Mouse (Mus musculus): ENCODE measurements around the gene Ern2. TPM values are rescaled to one million over a fixed set of nuclear protein-coding genes. Genes with fewer than 3 reads are reported as not detected.

Ern2 gene
- polyA plus RNA-seq (2011; ENCODE audit: insufficient read depth, insufficient read length, low replicate concordance, missing spikeins) = 0.32 TPM in 1 of 2 replicates, not detected in the other

DNA sequence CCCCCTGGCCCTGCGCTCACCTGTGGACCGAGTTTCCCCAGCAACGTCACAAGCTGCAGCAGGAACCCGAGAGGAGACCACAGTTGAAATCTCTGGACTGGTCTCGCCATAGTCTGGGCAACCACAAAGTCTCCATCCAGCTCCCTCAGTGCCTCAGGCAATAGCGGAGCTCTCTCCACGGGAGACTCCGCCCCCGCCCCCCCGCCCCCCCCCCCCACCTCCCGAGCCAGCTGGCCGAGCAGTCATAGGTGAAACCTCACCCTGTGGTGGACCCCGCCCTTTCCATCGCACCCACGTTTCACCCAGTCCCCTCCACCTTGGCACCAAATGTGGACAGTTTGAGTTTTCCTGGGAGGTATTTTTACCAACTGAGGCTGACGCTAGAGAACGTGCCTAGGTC is at the start of gene Ern2:
Gene Ern2, minus strand, starts transcription at position 165 of the 400 bp plus-strand sequence.
- H3K4me1 ChIP-seq (ENCODE audit: control insufficient read depth, insufficient read depth, low read length) = no peaks in the 10 kb centered on the region
- H3K27ac ChIP-seq (ENCODE audit: control insufficient read depth, insufficient read depth, low read depth, low read length, poor library complexity) = no peak within 1 kb of the TSS
- no peak within 1 kb of the TSS for H3K4me3 ChIP-seq (replicated peaks; ENCODE audit: control insufficient read depth, low read depth, low read length)
- TF ChIP-seq CTCF (IDR thresholded peaks at IDR 0.05; ENCODE audit: control insufficient read depth, insufficient read depth, low read length) (no peak), POLR2A (IDR thresholded peaks at IDR 0.05; ENCODE audit: borderline replicate concordance, control insufficient read depth, low read depth, low read length) (no peak)
- WGBS = 15% methylated on average over 17 of the region's 17 CpGs

DNA sequence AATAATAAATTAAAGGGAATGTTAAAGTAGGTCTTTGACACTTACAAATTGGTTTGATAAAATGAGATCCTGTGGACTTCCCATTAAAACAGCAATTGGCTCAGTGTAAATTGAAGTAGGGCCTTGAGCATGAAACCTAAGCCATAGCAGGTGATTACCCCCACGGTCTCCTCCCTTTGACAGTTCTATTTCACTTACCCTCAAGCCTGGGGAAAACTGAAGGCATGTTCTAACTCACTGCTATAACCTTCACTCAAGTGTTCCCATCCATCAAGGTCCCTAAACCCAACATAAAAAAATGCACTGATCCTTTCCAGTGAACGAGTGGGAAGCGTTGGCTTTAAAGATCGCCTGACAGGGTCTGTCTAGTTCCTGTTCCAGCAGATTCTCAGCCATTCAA is 44.9 kb upstream of the Ern2 start:
- TF ChIP-seq POLR2A (IDR thresholded peaks at IDR 0.05; ENCODE audit: borderline replicate concordance, control insufficient read depth, low read depth, low read length) = no peak
- no peak for TF ChIP-seq CTCF (IDR thresholded peaks at IDR 0.05; ENCODE audit: control insufficient read depth, insufficient read depth, low read length)
- Histone ChIP-seq H3K27ac (ENCODE audit: control insufficient read depth, insufficient read depth, low read depth, low read length, poor library complexity) (no peak overlapping the region), H3K4me1 (ENCODE audit: control insufficient read depth, insufficient read depth, low read length) (no peaks in the 10 kb centered on the region), H3K4me3 (replicated peaks; ENCODE audit: control insufficient read depth, low read depth, low read length) (no peak overlapping the region)
- 71% methylated on average over 4 of the region's 4 CpGs for WGBS

DNA sequence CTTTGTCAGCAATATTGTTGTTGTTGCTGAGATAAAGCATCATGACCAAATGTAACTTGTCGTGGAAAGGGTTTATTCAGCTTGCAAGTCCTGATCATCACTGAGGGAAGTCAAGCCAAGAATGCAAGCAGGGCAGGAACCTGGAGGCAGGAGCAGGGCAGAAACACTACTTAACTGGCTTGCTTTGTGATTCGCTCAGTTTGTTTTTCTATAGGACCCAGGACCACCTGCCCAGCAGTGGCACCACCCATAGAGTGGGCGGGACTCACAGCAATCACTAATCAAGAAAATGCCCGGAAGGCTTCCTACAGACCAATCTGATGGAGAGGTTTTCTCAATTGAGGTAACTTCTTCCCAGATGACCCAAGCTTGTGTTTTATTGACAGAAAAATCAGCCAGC is 43.9 kb upstream of the Ern2 start:
- WGBS = 75% methylated on average over 4 of the region's 4 CpGs
- no peak overlapping the region for H3K4me3 ChIP-seq (replicated peaks; ENCODE audit: control insufficient read depth, low read depth, low read length)
- no peaks in the 10 kb centered on the region for H3K4me1 ChIP-seq (ENCODE audit: control insufficient read depth, insufficient read depth, low read length)
- no peak overlapping the region for H3K27ac ChIP-seq (ENCODE audit: control insufficient read depth, insufficient read depth, low read depth, low read length, poor library complexity)
- TF ChIP-seq CTCF (IDR thresholded peaks at IDR 0.05; ENCODE audit: control insufficient read depth, insufficient read depth, low read length) = no peak
- TF ChIP-seq POLR2A (IDR thresholded peaks at IDR 0.05; ENCODE audit: borderline replicate concordance, control insufficient read depth, low read depth, low read length) = no peak

DNA sequence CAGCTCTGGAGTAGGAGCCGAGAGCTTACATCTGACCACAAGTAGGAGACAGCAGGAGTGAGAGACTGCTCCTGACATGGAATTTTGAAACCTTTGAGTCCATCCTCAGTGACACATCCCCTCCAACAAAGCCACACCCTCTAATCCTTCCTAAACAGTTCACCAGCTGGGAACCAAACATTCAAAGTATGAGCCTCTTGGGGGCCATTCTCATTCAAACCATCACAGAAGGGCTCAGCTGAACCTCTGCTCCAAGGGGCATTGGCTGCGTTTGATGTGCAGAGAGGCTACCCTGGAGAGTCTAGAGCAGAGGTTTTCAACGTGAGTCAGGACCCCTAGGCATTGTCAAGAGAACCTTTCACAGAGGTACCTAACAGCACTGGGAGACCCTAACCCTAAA is 43.3 kb upstream of the Ern2 start:
- WGBS = 62% methylated on average over 3 of the region's 3 CpGs
- Histone ChIP-seq H3K27ac (ENCODE audit: control insufficient read depth, insufficient read depth, low read depth, low read length, poor library complexity) (no peak overlapping the region), H3K4me3 (replicated peaks; ENCODE audit: control insufficient read depth, low read depth, low read length) (no peak overlapping the region), H3K4me1 (ENCODE audit: control insufficient read depth, insufficient read depth, low read length) (no peaks in the 10 kb centered on the region)
- TF ChIP-seq CTCF (IDR thresholded peaks at IDR 0.05; ENCODE audit: control insufficient read depth, insufficient read depth, low read length) = no peak
- no peak for TF ChIP-seq POLR2A (IDR thresholded peaks at IDR 0.05; ENCODE audit: borderline replicate concordance, control insufficient read depth, low read depth, low read length)

DNA sequence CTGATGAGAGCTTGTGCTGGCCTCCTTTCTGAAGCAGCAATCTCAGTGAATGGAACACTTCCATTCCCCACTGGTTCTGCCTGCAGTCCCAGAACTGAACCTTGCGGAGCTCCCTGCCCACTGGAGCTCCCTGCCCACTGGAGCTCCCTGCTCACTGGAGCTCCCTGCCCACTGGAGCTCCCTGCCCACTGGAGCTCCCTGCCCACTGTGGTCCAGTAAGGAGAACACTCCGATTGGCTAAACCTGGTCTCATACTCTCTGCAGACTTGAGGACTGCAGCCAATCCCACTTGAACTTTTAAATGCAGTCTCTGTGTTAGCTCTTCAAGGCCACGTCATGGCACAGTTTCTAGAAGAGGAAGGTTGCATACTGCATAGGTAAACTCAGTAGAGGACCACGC is 40.7 kb upstream of the Ern2 start:
- H3K4me1 ChIP-seq (ENCODE audit: control insufficient read depth, insufficient read depth, low read length) = no peaks in the 10 kb centered on the region
- no peak overlapping the region for H3K4me3 ChIP-seq (replicated peaks; ENCODE audit: control insufficient read depth, low read depth, low read length)
- WGBS = 80% methylated on average over 4 of the region's 4 CpGs
- TF ChIP-seq CTCF (IDR thresholded peaks at IDR 0.05; ENCODE audit: control insufficient read depth, insufficient read depth, low read length) (no peak), POLR2A (IDR thresholded peaks at IDR 0.05; ENCODE audit: borderline replicate concordance, control insufficient read depth, low read depth, low read length) (no peak)
- no peak overlapping the region; the same call in 1 of the 2 replicates for H3K27ac ChIP-seq (ENCODE audit: control insufficient read depth, insufficient read depth, low read depth, low read length, poor library complexity)

DNA sequence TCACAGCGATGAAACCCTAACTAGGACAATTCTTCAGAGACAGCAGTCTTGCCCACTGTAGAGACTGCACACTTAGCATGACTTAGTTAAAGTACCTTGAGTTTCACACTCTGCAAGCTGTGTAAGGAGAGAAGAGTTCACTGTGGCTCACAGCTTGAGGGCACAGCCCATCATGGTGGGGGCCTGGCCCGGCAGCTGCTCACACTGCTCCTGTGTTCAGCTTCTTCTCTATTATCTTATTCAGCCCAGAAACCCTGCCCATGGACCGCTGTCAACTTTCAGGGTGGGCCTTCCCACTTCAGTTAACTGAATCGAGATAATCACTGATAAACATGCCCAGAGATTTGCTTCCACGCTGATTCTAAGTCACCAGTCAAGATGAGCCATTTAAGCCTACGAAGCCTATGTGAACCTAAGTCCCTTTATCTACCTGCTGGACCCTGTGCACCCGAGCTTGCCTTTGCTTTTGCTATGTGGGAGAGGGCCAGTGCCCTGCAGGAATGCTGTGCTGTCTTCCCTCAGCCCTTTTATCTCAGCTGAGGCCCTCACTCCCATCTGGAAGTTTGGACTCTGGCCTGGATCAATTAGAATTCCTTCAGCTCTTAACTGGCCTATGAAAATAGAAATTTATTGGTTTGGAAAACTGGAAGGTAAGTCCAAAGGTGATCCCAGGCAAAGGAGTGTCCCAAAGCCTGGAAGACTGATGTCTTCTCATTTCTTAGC is 40.2 kb upstream of the Ern2 start:
- 70% methylated on average over 7 of the region's 7 CpGs for WGBS
- no peak overlapping the region for H3K4me3 ChIP-seq (replicated peaks; ENCODE audit: control insufficient read depth, low read depth, low read length)
- no peak for TF ChIP-seq CTCF (IDR thresholded peaks at IDR 0.05; ENCODE audit: control insufficient read depth, insufficient read depth, low read length)
- TF ChIP-seq POLR2A (IDR thresholded peaks at IDR 0.05; ENCODE audit: borderline replicate concordance, control insufficient read depth, low read depth, low read length) = no peak
- no peaks in the 10 kb centered on the region for H3K4me1 ChIP-seq (ENCODE audit: control insufficient read depth, insufficient read depth, low read length)
- no peak overlapping the region; the same call in 1 of the 2 replicates for H3K27ac ChIP-seq (ENCODE audit: control insufficient read depth, insufficient read depth, low read depth, low read length, poor library complexity)

DNA sequence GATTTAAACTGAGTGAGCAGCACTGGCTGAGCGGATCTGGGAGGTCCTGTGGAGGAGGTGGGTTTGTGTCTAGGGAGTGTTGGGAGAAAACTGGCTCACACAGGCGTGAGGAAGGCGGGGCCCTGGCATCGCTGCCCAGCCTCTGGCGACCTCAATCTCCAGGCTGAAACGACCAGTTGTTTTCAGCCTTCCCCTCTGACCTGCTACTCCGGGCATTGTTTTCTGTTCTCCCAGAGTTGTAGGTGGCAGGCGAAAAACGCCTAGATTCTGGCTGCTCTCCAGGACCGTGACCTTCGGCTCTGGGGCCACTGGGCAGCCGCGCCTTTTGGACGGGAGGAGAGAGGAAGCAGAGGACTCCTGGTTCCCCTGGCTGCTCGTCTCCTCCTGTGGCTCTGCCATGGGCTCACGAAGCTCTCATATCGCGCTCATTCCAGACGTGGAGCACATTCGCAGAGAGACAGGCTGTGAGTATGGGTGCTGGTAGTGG is 33.4 kb upstream of the Ern2 start, which contains the start of gene Chp2:
Gene Chp2, plus strand, starts transcription at position 182 of the 487 bp plus-strand sequence.
- H3K4me1 ChIP-seq (ENCODE audit: control insufficient read depth, insufficient read depth, low read length) = no peaks in the 10 kb centered on the region
- 24% methylated on average over 20 of the region's 20 CpGs for WGBS
- TF ChIP-seq CTCF (IDR thresholded peaks at IDR 0.05; ENCODE audit: control insufficient read depth, insufficient read depth, low read length) = no peak
- TF ChIP-seq POLR2A (IDR thresholded peaks at IDR 0.05; ENCODE audit: borderline replicate concordance, control insufficient read depth, low read depth, low read length) = 0 out of 2 replicates have a peak, but pooled peaks have one; percentile 12
- H3K4me3 ChIP-seq (replicated peaks; ENCODE audit: control insufficient read depth, low read depth, low read length) = no peak within 1 kb of the TSS
- no peak within 1 kb of the TSS for H3K27ac ChIP-seq (ENCODE audit: control insufficient read depth, insufficient read depth, low read depth, low read length, poor library complexity)

DNA sequence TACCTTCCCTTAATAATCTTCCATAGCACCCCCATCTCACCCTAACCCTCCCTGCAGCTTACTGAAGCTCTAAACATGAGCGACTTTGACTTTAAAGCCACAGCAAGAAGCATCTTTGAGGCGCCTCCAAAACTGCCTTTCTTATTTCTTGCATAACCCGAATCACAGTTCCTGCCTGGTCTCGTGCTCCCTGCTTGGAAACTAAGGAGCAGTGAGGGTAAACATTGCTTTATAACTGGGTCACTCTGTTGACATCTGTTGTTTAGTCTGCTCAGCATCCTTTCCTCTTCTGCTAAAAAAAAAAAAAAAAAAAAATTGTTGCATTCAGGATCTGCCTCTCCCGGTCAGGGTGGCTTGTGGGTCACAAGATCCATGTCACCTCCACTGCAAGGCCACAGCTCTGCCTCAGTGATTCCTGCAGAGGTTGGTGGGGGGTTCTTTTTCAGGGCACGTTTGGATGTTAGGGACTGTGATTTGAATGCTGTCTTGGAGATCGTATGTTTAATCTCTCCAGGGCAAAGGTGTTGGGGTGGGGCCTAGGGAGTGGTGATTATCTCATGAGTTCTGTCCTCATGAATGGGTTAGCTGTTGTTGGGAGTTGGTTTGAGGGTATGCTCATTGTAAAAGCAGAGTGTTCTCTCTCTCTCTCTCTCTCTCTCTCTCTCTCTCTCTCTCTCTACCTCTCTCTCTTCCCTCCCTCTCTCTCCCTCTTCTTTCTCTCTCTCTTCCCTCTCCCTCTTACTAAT is 22.4 kb upstream of the Ern2 start:
- WGBS = 49% methylated on average over 7 of the region's 7 CpGs
- TF ChIP-seq CTCF (IDR thresholded peaks at IDR 0.05; ENCODE audit: control insufficient read depth, insufficient read depth, low read length) (no peak), POLR2A (IDR thresholded peaks at IDR 0.05; ENCODE audit: borderline replicate concordance, control insufficient read depth, low read depth, low read length) (no peak)
- Histone ChIP-seq H3K4me3 (replicated peaks; ENCODE audit: control insufficient read depth, low read depth, low read length) (no peak overlapping the region), H3K27ac (ENCODE audit: control insufficient read depth, insufficient read depth, low read depth, low read length, poor library complexity) (no peak overlapping the region), H3K4me1 (ENCODE audit: control insufficient read depth, insufficient read depth, low read length) (no peaks in the 10 kb centered on the region)

Data from bone marrow, adult 2 months (tissue).